ENCODE assay signal across 8 mouse cellular contexts in genomic region chr2:74698201-74699052, GRCm38 (mm10). TPM values are rescaled to one million over a fixed set of nuclear protein-coding genes. Genes with fewer than 3 reads are reported as not detected.
DNase-seq lines count a peak whose midpoint lies in the region; ATAC-seq and TF ChIP-seq lines count a peak whose summit lies in the region.

No protein-coding gene starts in this region.

- ATAC-seq in Patski, result peak; percentile 31
- no peak; the same call in 1 of the 2 replicates for ATAC-seq in stomach, embryonic 14.5 days (ENCODE audit: insufficient number of reproducible peaks, insufficient read depth, low FRiP score, low read depth)
- no peak for ATAC-seq in frontal cortex, adult (ENCODE audit: low TSS enrichment)

- TF ChIP-seq CTCF in Patski (IDR thresholded peaks at IDR 0.05), result no peak

- no peak overlapping the region for H3K9ac ChIP-seq in stomach, embryonic 14.5 days (replicated peaks; ENCODE audit: low read depth, low read length)

- peak; percentile 52 for DNase-seq in embryo, embryonic 10 days (ENCODE audit: low spot score)
- no peak for DNase-seq in embryo, embryonic 11 days
- DNase-seq in Patski (ENCODE audit: low read depth, low spot score), result no peak
- peak; percentile 37 to 48 for DNase-seq in gastrocnemius, adult 8-10 months (ENCODE audit: low spot score in 2 of 2)
- peak; percentile 82 for DNase-seq in limb, embryonic 10.5 days (ENCODE audit: low spot score)
- no peak for DNase-seq in thymus, postnatal 25 days

- in situ Hi-C loops in Patski (cut with MboI; ENCODE audit: low pct_unique_long_range_greater_than_20kb), result loop anchor here (10.0 to 25.0 kb wide), 2 partner anchors 446 to 1064 kb away; no protein-coding TSS in a partner anchor

- H3K4me2 ChIP-seq in stomach, embryonic 14.5 days (replicated peaks; ENCODE audit: low read depth, low read length), result peak overlapping the region; percentile 28

- peaks cover 76% of the 10 kb centered on the region for H3K4me1 ChIP-seq in limb, embryonic 10.5 days
- no peaks in the 10 kb centered on the region for H3K4me1 ChIP-seq in stomach, embryonic 14.5 days (ENCODE audit: control insufficient read depth, insufficient read depth, low read length)

- under 1% methylated on average over 84 of the region's 86 CpGs for WGBS in limb, embryonic 10.5 days
- under 1% methylated on average over 66 of the region's 86 CpGs for WGBS in stomach, embryonic 14.5 days

- peak overlapping the region; percentile 99 for H3K27ac ChIP-seq in limb, embryonic 10.5 days
- H3K27ac ChIP-seq in stomach, embryonic 14.5 days (ENCODE audit: low read length), result no peak overlapping the region

- CTCF ChIA-PET in Patski (lab: Charles Lee), result no interaction called here

- H3K4me3 ChIP-seq in limb, embryonic 10.5 days, result peak overlapping the region; percentile 80
- H3K4me3 ChIP-seq in stomach, embryonic 14.5 days (ENCODE audit: low read depth, low read length), result peak overlapping the region; percentile 19

- H3K36me3 ChIP-seq in limb, embryonic 10.5 days, result 0 out of 2 replicates have a peak, but pooled peaks cover 7% of the 10 kb centered on the region
- H3K36me3 ChIP-seq in stomach, embryonic 14.5 days (ENCODE audit: control insufficient read depth, insufficient read depth, low read length), result no peaks in the 10 kb centered on the region

- no peaks in the 10 kb centered on the region for H3K9me3 ChIP-seq in limb, embryonic 10.5 days (replicated peaks)
- H3K9me3 ChIP-seq in stomach, embryonic 14.5 days (ENCODE audit: control insufficient read depth, low read depth, low read length), result no peaks in the 10 kb centered on the region

- H3K27me3 ChIP-seq in Patski, result peaks cover 13% of the 10 kb centered on the region
- peaks cover 54% of the 10 kb centered on the region for H3K27me3 ChIP-seq in limb, embryonic 10.5 days (ENCODE audit: low read depth, poor library complexity, severe bottlenecking)
- H3K27me3 ChIP-seq in stomach, embryonic 14.5 days (ENCODE audit: control insufficient read depth, insufficient read depth, low read length), result peaks cover 67% of the 10 kb centered on the region

- POLR2A ChIA-PET in Patski (lab: Charles Lee), result no interaction called here

RNA-seq across cellular contexts. Expression of gene Hoxd9, which starts 0.9 kb away (rescaled TPM):
- 8.7 TPM for polyA plus RNA-seq in Patski (2021)
- total RNA-seq in gastrocnemius, adult 8-10 months (2022), result 10 to 100 TPM; 22.6 to 27.5 (median 23.7) TPM
- polyA plus RNA-seq in limb, embryonic 10.5 days (2016; fragmentation: Nextera tagmentation; extraction: Ambion mirVana), result 38.0 and 52.3 TPM in 2 replicates
- 0.22 and 0.41 TPM in 2 replicates for polyA plus RNA-seq in stomach, embryonic 14.5 days (2014; fragmentation: Nextera tagmentation; extraction: Ambion mirVana)

RNA-seq across cellular contexts. Expression of gene Hoxd8, which starts 6.0 kb away (rescaled TPM):
- 17.1 TPM for polyA plus RNA-seq in Patski (2021)
- 10 to 100 TPM; 46.8 to 53.5 (median 51.3) TPM for total RNA-seq in gastrocnemius, adult 8-10 months (2022)
- 11.6 and 17.4 TPM in 2 replicates for polyA plus RNA-seq in limb, embryonic 10.5 days (2016; fragmentation: Nextera tagmentation; extraction: Ambion mirVana)
- polyA plus RNA-seq in stomach, embryonic 14.5 days (2014; fragmentation: Nextera tagmentation; extraction: Ambion mirVana), result 2.6 and 2.9 TPM in 2 replicates

RNA-seq across cellular contexts. Expression of gene Hoxd10, which starts 6.7 kb away (rescaled TPM):
- 0.13 TPM for polyA plus RNA-seq in Patski (2021)
- total RNA-seq in gastrocnemius, adult 8-10 months (2022), result 1 to 10 TPM; 6.1 to 8.5 (median 7.6) TPM
- polyA plus RNA-seq in limb, embryonic 10.5 days (2016; fragmentation: Nextera tagmentation; extraction: Ambion mirVana), result 51.1 and 68.0 TPM in 2 replicates
- 0.14 TPM in 1 of 2 replicates, not detected in the other for polyA plus RNA-seq in stomach, embryonic 14.5 days (2014; fragmentation: Nextera tagmentation; extraction: Ambion mirVana)

RNA-seq across cellular contexts. Expression of gene Hoxd3, which starts 13.3 kb away (rescaled TPM):
- 0.27 TPM for polyA plus RNA-seq in Patski (2021)
- total RNA-seq in gastrocnemius, adult 8-10 months (2022), result under 1 TPM in 2 of 4 experiments, not detected in 2; 0.17 to 0.29 TPM
- polyA plus RNA-seq in limb, embryonic 10.5 days (2016; fragmentation: Nextera tagmentation; extraction: Ambion mirVana), result 1.4 and 3.0 TPM in 2 replicates
- 14.5 and 16.2 TPM in 2 replicates for polyA plus RNA-seq in stomach, embryonic 14.5 days (2014; fragmentation: Nextera tagmentation; extraction: Ambion mirVana)

RNA-seq across cellular contexts. Expression of gene Hoxd4, which starts 13.3 kb away (rescaled TPM):
- polyA plus RNA-seq in Patski (2021), result 6.7 TPM
- total RNA-seq in gastrocnemius, adult 8-10 months (2022), result 1 to 10 TPM; 1.1 to 1.9 (median 1.5) TPM
- polyA plus RNA-seq in limb, embryonic 10.5 days (2016; fragmentation: Nextera tagmentation; extraction: Ambion mirVana), result 1.2 and 2.3 TPM in 2 replicates
- polyA plus RNA-seq in stomach, embryonic 14.5 days (2014; fragmentation: Nextera tagmentation; extraction: Ambion mirVana), result 0.81 and 0.87 TPM in 2 replicates

Comparison
In these comparisons a context has a peak if more than half of its experiments do, and no peak if none do; other contexts are left out.
1. DNase-seq: peak in embryo, embryonic 10 days (single experiment), gastrocnemius, adult 8-10 months (2 of 2) and limb, embryonic 10.5 days (single experiment); none in embryo, embryonic 11 days (single experiment), Patski (single experiment) and thymus, postnatal 25 days (single experiment).
2. RNA of gene Hoxd10, which starts 6.7 kb away (polyA plus RNA-seq): 51.1 to 68.0 TPM in limb, embryonic 10.5 days; 0.13 TPM in Patski (single experiment) and 0.14 TPM in stomach, embryonic 14.5 days; every median in the first group is over 10 times any median in the second.